Mouse (Mus musculus): Measurements from ENCODE around the gene Slc6a16.

Slc6a16 gene

DNA sequence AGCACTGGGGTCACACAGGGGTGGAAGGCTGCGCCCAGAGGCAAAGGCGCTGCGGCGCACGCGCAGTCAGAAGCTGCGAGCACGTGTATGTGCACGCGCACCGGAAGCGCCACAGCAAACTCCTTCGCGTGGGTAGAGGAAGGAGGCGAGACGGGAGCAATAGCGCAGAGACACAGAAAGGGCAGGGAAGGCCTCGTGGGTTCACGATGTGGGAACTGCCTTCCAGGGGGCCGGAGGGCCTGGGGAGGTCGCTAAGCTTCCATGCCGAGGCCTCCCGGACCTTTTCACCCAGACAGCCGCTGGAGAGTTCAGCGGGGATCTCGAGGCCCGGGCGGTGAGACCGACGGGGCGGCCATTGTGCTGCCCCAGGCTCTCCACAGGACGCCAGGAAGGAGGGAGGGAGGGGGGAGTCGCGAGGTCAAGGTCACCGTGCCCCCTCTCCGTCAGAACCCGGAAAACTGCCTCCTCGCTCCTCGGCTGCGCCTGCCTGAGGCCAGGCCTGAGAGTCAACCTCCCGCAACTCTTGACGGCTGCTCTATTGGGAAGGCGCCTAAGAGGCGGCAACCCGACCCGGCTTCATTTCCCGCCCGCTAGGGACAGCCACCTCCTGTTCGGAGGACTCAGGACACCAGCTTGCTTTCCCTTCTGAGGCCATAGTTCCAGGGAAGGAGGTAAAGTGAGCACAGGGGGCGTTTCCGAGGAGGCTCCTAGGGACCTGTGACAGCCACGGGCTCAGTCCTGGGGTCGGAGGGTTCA, at the start of gene Slc6a16:
Slc6a16 (plus strand) TSS at position 453 of the 756 bp plus-strand sequence.
- no peak for DNase-seq (ENCODE audit: low read depth in 2 of 2, low spot score in 2 of 2)

DNA sequence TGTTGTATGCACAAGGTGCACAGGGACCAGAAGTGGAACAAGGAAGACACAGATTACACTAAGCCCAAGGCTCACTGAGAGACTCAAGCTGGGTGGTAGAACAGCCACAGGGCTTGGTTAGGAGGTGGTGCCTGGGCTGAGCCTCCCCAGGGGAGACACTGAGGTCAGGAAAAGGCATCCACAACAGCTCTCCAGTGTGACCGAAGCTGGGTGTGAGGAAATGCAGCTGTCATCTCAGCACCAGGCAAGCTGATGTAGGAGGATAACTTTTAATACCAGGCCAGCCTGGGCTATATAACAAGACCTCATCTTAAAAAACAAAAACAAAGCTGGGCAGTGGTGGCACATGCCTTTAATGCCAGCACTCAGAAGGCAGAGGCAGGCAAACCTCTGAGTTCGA, 49.7 kb upstream of the Slc6a16 start:
- no peak for DNase-seq (ENCODE audit: low read depth in 2 of 2, low spot score in 2 of 2)

DNA sequence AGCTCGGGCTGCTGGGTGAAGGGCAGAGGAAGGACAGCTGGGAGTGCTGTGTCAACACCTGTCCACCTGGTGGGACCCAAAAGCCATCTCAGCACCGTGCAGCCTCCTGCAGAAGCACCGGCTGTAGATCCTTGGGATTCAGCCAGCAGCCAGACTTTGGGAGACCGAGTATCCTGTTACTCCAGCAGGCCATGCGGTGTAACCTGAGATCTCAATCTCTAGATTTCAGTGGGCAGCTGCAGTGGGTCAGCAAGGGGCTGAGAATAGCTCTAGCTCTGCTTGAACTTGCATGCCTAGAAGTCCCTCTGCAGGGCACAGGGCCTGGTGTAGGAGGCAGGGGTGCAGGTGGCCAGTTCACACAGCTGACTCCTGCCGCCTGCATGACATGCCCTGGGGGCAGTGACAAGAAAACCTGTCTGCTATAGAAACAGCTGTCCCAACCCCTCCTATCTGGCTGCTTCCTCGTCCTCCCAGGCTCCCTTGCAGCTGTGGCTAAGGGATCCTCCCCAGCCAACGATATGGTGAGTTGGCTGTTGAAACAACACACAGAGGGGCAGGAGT, 49.0 kb upstream of the Slc6a16 start:
- DNase-seq (ENCODE audit: low read depth in 2 of 2, low spot score in 2 of 2): no peak

DNA sequence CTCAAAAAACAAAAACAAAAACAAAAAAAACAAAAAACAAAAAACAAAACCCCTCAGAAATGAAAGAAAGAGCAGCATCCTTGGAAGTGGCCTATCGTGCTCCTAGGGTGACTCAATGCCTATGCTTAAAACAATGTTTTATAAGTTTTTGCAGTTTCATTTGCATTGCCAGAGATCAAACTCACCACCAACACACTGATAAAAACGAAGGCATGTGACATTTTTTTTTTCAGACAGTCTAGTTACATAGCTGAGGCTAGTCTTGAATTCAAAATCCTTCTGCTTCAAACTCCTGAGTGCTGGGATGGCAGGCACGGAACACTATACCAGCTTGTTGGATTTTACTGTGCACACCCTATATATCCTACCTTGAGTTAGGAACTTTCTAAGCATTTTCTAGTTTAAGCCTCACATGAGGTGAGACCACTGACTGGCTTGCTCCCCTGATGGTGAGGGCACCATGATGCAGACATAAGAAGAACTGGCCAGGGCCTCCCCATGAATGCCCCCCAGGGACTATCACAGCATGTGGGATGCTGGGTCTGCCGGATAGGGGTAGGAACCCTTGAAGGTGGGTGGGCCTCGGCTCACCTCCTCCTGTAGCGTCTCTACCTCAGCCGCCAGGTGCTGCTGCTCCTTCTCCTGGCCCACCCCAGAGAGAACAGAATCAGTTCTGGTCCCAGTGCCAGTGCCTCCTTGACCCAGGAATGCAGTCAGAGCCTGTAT, 48.1 kb upstream of the Slc6a16 start:
- no peak for DNase-seq (ENCODE audit: low read depth in 2 of 2, low spot score in 2 of 2)

DNA sequence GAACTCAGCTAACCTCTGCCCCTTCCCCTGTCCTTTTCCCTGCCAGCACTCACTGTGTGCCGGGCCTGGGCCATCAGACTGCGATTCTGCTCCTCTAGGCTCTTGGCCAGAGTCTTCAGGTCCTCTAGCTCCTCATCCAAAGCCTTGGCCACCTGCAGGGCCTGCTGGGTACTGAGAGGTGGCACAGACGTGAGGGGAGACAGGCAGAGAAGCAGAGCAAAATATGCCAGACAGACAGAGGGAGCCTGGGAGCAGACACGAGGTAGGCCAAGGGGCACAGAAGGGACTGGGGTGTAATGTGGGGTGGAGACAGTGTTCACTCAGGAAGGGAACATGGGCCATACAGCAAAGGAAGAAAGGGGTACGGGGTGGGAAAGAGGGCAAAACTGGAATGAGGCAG, 47.5 kb upstream of the Slc6a16 start:
- no peak for DNase-seq (ENCODE audit: low read depth in 2 of 2, low spot score in 2 of 2)

DNA sequence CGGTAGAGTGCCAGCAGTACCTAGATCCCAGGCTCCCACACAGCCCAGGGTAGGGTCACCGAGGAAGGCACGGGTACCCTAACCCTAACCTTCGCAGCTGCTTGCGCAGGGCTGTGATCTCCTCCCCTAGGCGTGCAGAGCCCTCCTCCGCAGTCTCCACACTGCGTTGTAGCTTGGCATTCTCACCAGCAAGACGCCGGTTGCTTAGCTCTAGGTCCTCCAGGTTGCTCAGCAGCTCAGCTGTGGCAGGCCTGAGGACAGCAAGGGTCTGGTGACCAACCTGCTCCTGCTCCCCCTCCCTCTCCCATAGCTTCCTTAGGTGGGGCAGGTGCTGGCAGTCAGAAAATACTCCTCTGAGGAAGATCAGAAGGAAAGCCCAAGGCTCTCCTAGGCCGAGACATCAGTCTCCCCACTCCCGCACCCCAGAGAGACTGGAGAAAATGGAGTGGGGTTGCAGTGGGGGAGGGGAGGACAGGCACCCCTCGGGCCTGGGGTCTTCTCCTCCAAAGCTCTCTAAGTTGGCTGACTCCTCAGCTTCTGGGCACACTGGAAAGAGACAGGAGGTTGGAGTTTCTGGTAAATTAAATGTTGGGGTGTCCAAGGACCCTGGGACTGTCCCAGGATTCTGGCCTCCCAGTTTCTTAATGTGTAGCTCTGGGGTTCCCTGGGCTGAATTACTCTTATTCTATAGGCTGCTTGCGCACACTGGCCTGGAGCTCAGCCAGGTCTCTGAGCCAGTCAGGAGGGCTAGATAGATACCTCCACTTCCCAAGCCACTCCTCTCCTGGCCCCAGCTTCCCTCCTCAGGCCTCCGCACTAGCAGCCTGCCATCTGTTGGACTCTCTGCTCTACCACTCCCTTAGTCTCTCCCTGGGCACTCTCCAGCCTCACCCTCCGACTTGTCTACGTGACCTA, 46.8 kb upstream of the Slc6a16 start:
- no peak for DNase-seq (ENCODE audit: low read depth in 2 of 2, low spot score in 2 of 2)

DNA sequence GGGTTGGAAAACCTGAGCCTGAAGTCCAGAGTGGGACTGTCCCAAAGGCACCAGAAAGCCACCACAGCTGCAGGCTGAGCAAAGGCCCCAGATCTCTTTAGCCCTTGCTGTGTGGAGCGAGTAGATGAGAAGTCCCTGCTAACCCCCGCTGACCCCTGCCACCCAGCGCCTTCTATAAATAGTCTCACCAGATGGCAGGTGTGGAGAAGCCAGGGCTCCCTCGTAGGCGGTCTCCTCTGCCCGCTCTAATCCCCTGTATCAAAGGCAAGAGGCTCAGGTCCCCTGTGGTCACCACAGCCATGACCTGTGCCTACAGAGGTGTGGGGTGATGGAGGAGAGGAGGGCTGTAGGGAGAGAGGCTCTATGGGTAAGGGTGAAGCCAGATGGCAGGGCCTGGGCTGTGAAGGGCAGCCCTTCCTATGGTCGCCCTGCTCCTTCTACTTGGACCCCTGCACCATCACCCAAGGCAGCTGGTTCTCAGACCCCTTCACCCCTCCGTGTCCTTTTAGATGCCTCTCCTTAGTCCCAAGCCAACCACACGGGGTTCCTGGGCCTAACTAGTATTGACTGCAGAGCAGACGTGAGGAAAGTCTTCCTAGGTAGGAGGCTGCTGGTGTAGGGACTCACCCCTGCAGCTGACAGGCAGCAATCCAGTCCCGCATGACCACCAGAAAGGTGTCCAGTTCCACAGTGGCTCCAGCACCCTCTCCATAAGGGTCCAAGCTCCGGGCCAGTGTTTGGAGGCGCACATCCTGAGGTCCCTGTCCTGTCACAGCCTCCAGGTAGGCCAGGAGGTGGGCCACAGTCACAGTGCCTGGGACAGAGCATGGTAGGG, 45.3 kb upstream of the Slc6a16 start:
- DNase-seq (ENCODE audit: low read depth in 2 of 2, low spot score in 2 of 2): no peak

DNA sequence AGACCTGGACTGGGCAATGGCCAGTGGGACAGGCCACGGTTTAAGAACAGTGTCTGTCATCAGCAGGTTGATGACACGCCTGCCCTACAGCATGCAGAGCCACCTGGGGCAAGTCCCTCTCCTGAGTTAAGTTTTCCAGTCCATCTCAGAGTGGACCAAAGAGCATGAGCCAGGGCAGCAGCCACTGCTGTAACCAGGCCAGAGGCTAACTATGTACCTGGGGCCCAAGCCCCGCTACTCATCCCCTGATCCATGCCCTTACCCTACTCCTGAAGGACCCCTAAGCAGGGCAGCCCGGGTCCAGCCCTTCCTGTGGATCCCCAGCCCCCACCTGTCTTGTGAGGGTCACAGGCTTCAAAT, 44.7 kb upstream of the Slc6a16 start:
- DNase-seq (ENCODE audit: low read depth in 2 of 2, low spot score in 2 of 2): no peak

DNA sequence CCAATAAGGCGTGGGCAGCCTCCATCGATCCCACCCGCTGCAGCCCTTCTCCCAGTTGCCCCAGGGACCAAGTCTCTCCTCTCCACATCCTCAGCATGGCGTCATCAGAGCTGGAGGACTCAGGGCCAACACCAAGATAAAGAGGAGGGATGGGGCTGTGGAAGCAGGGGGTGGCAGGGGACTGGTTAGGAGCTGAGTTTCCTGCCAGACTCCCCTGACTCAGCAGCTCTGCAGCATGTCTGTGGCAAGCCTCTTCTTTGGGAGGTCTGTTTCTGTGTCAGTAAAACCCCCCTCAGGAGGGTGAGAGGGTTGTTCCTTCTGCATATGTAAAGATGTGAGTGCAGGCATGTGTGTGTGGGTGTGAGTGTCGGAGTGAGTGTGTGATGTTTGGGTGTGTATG, 43.9 kb upstream of the Slc6a16 start:
- no peak for DNase-seq (ENCODE audit: low read depth in 2 of 2, low spot score in 2 of 2)

DNA sequence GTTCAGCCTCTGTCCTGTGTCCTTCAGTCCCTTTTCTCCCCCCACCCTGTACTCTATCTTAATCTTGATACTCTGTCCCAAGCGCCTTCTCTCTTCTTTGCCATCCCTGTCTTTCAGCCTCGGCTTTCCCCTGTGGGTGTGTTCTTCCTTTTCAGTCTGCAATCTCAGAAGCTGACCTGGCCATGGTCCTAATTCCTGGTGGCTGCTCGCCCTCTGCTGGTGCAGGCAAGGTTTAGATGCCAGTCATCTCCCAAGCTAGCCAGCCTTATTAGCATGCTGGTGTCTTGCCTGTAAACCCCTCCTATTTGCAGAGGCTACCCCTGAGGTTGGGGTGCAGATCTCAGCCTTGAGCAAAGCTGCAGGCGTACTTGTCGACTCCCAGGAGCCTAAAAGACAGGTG, 42.5 kb upstream of the Slc6a16 start:
- DNase-seq (ENCODE audit: low read depth in 2 of 2, low spot score in 2 of 2): no peak

DNA sequence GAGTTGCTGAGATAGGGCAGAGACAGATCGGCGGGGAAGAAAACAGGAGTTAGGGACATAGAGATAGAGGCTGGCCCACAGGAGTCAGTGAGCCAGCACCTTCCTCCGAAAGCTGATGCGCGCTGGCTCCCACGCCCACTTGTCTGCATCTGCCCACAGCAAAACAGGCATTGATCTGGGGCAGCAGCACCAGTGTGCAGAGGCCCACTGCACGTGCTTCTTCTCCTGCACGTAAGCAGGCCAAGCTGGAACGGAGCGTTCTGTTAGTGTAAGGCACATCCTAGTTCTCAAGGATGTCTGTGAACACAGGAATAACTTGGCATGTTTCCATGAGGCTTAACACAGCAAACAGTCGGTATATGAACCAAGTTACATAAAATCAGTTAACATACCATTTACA, 41.9 kb upstream of the Slc6a16 start:
- DNase-seq (ENCODE audit: low read depth in 2 of 2, low spot score in 2 of 2): no peak

DNA sequence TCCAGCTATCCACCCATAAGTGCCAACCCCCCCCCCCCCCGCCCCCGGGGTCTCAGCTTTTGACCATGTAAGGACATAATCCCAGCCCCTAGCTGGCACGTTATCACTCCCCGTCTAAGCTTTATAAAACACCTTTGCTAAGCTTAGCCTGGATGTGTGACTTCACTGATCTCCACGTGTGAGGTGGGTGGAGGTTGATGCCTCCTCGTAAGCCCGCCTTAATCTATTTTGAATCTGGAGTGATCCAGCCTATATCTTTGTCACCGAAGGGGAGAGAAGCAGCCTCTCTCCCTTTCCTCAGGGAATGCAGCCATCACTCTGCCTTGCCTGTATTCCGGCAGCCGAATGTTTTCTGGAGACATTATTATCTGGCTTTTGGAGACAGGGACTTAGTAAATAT, 38.2 kb upstream of the Slc6a16 start:
- no peak for DNase-seq (ENCODE audit: low read depth in 2 of 2, low spot score in 2 of 2)

DNA sequence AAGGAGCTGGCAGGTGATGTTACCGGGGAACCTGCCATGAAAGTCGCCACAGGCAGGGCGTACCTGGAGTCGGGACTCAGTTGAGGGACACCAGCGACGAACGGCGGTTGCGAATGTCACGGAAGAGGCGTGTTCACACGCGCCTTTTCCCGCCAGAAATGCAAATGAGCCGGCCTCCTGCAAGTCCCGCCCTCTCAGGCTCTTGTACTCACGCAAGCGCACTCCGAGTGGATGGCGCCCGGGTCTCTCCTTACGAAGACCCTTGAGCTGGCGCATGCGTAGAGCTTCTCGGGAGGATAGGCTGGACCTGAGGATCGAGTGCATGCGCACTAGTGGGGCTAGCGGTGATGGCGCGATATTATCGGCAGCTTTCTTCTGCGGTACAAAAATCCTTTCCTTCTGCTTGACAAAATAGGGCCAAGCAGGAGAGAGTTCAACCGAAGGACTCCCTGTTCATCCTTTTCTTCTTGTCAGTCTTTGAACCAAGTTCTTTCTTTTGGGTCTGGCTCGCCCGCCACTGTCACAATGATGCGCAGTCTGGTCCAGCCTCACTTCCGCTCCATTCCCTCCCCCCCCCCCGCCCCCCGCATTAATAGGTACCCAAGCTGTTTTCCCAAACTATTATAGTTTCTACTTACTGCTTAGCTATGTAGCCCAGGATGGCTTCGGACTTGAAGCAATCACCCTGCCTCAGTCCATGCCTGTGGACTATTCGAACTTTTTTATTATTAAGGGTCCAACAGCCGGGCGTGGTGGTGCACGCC, 36.3 kb upstream of the Slc6a16 start, which contains the start of gene Ccdc155:
Ccdc155 (minus strand) TSS at position 513 of the 764 bp plus-strand sequence.
- peak; percentile 75 to 79 for DNase-seq (ENCODE audit: low read depth in 2 of 2, low spot score in 2 of 2)

DNA sequence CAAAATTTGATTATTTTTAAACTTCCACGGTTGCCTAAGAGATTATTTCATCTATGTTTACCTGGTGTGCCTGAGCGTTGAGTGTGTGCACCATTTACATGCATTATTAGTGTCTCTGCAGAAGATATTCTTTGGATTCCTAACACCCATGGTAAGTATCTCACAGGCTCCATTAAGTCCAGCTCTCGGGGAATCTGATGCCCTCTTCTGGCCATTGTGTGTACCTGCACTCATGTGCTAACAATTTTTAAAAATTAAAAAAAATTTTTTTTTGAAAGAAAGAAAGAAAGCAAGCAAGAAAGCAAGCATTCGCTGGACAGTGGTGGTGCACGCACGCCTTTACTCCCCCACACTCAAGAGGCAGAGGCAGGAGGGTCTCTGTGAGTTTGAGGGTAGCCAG, 32.6 kb upstream of the Slc6a16 start:
- DNase-seq (ENCODE audit: low read depth in 2 of 2, low spot score in 2 of 2): no peak

DNA sequence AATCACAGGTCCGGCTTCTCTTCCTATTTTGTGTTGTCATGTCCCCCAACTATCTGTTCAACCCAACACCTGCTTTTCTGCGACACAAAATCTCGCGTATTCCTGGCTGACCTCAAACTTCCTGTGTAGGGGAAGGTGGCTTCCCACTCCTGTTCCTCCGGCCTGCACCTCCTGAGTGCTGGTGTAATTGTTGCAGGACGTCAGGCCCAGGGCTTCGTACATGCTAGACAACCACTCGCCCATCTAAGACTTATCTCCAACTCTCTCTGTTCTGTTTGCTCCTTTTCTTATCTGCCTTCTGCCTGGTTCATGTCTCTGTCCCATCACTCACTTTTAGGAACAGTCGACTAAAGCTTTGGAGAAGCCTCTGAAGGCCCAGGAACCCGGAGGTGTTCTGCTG, 29.8 kb upstream of the Slc6a16 start:
- no peak for DNase-seq (ENCODE audit: low read depth in 2 of 2, low spot score in 2 of 2)

DNA sequence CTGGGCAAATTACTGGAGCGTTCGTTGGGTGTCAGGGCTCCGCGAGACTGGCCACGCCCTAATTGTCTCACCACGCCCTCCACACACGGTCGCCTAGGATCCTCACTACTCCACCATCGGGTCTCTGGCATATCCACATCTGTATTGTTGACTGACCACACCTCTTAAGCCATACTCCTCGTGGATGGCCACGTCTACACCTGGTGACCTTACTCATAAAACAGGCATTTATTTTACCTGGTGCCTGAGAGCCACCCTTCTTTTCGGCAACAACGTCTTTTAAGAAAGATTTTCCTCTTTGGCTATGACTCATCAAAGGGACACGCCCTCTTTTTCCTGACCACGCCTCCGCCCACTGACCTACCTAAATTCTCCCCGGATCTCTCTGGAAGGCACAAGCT, 29.0 kb upstream of the Slc6a16 start, which contains the start of gene Dkkl1:
Dkkl1 (minus strand) TSS at position 297 of the 401 bp plus-strand sequence.
- no peak for DNase-seq (ENCODE audit: low read depth in 2 of 2, low spot score in 2 of 2)

DNA sequence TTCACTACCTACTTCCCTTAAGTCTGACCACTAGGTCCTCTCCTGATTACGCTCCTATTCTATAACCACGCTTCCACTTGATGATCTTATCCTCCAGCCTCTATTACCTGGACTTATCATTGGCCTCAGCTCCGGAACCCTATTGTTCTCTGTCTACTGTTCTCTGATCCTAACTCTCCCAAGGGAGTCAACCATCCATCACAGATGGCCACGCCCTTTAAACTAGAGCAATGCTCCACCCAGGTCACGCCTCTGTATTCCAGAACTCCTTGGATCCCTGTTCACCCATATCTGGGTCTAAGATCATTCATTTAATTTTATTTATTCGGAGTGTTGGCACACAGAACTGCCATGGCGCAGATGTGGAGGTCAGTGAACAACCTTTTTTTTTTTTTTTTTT, 28.5 kb upstream of the Slc6a16 start:
- DNase-seq (ENCODE audit: low read depth in 2 of 2, low spot score in 2 of 2): no peak

DNA sequence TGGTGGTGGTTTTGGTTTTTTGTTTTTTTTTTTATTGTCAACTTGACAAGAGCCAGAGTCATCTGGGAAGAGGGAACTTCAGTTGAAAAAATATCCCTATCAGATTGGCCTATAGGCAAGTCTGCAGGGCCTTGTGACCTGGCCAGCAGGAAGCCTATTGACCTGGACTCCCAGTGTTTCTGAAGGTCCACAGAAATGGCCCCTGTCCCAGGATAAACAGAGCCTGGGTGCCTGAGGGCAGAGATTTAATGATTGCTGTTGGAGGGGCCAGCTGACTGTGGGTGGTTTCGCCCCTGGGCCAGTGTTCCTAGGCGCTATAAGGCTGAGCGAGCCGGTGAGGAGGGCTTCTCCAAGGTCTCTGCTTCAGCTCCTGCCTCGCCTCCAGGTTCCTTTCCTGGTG, 27.2 kb upstream of the Slc6a16 start:
- no peak for DNase-seq (ENCODE audit: low read depth in 2 of 2, low spot score in 2 of 2)

DNA sequence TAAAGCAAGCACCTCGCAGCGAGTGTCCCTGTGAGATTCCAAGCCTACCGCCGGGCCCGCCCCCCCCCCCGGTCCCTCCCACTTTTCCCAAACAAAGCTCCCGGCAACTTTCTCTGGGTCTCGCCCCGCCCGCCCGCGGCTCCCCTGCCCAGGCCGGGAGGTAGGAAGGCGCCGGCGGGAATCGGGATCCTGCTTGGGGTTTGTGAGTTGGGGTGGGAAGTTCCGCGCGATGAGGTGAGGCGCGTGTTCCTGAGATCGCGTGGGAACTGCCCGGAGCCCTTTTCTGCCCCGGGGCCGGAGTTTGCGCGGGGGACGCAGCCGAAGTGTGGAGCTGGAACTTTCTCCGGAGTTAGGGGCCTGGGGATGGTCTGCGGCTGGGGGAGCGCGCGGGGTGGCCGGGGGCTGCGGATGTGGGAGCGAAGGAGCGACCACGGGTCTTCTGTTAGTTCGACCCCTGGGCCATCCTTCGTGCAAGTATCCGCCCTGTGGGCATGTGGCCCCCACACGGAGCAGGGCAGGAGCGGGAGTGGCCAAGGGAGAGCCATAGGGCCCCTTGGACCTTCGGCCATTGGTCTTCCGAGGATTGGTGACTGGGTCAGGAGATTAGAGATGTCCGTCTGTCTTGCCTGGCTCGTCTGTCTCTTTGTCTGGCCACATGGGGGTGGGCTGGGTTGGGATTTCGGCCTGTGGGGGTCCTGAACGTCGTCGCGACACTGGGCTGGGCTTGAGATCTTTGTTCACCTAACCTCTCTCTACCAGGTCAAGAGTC, 25.0 kb upstream of the Slc6a16 start, which contains the start of gene Tead2:
Tead2 (plus strand) TSS at position 81 of the 769 bp plus-strand sequence.
- no peak for DNase-seq (ENCODE audit: low read depth in 2 of 2, low spot score in 2 of 2)
